Mouse (Mus musculus) spleen, adult 2 months (tissue): ENCODE results near the gene Elfn1.

ENCODE experiments used
- CTCF ChIP-seq: fragments of 200-500 bp; IDR thresholded peaks from 2 replicates; pipeline ENCODE4 v1.5.1; 2011; ENCODE audit warnings: mild to moderate bottlenecking, inconsistent platforms; ENCODE audit not compliant: insufficient read depth, insufficient read length, insufficient replicate concordance; ENCODE audit errors: extremely low read depth
- POLR2A ChIP-seq: fragments of 200-500 bp; IDR thresholded peaks from 2 replicates; pipeline ENCODE4 v1.6.1; 2011; ENCODE audit warnings: low read depth, low read length, inconsistent platforms

DNA sequence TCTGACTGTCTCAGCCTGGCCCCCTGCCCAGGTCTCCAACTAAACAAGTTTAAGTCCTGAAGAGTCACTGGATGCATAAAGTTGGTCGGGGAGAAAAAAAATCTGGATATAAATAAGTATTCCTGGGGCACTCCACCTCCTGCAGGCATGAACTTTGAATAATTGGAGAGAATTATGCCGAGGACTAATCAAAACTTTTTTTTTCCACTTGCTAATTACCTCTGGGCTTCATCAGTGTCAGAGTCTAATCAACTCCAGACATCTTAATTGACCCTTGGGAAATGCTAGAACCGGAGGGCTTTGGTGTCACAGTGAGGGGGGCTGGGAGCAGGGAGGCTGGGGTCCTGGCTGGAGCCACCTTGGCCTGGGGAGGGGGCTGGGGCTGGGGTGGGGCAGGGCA is 19.1 kb upstream of the Elfn1 start:
- TF ChIP-seq POLR2A (no peak), CTCF (no peak)
